Mouse (Mus musculus) hindbrain, embryonic 12.5 days (tissue): ENCODE results near the gene Ntm. TPM values are rescaled to one million over a fixed set of nuclear protein-coding genes. Genes with fewer than 3 reads are reported as not detected.

Experiments
- ATAC-seq: fragments of 200-750 bp; cut with Nextera tagmentation; 2 replicates; pipeline ENCODE4 v1.8.0; 2017; ENCODE audit warnings: moderate TSS enrichment; ENCODE audit not compliant: low FRiP score
- H3K27ac ChIP-seq: fragments of 300-500 bp; sonication (generic); 2 replicates; pipeline ENCODE4 v1.5.1; 2016; ENCODE audit warnings: mild to moderate bottlenecking
- H3K27me3 ChIP-seq: fragments of 300-500 bp; sonication (generic); 2 replicates; pipeline ENCODE4 v1.6.1; 2016; ENCODE audit warnings: mild to moderate bottlenecking
- H3K36me3 ChIP-seq: fragments of 300-500 bp; sonication (generic); 2 replicates; pipeline ENCODE4 v1.6.1; 2016; ENCODE audit warnings: mild to moderate bottlenecking
- H3K4me1 ChIP-seq: fragments of 300-500 bp; sonication (generic); 2 replicates; pipeline ENCODE4 v1.6.1; 2016
- H3K4me2 ChIP-seq: fragments of 300-500 bp; sonication (generic); replicated peaks from 2 replicates; pipeline ENCODE4 v1.6.1; 2016; ENCODE audit warnings: mild to moderate bottlenecking
- H3K4me3 ChIP-seq: fragments of 300-500 bp; sonication (generic); 2 replicates; pipeline ENCODE4 v1.5.1; 2016; ENCODE audit warnings: mild to moderate bottlenecking
- H3K9ac ChIP-seq: fragments of 300-500 bp; sonication (generic); 2 replicates; pipeline ENCODE4 v1.6.1; 2016; ENCODE audit warnings: mild to moderate bottlenecking, moderate library complexity
- H3K9me3 ChIP-seq: fragments of 300-500 bp; sonication (generic); replicated peaks from 2 replicates; pipeline ENCODE4 v1.6.1; 2016; ENCODE audit warnings: mild to moderate bottlenecking
- WGBS: fragments of 180-500 bp; shearing (Covaris S2); methylation state at CpG from one replicate; pipeline ENCODE4 v1.1.7; 2016; 5-methylcytosine and 5-hydroxymethylcytosine counted together
- polyA plus RNA-seq: library from polyadenylated mRNA; unstranded; fragments of >200 nt; fragmentation: Nextera tagmentation; extraction: Ambion mirVana; gene quantifications from 2 replicates; pipeline ENCODE4 v1.2.1, GENCODE M21; 2016

Gene Ntm
- polyA plus RNA-seq, 1 experiment from 2014 or later, result 61.3 TPM

DNA sequence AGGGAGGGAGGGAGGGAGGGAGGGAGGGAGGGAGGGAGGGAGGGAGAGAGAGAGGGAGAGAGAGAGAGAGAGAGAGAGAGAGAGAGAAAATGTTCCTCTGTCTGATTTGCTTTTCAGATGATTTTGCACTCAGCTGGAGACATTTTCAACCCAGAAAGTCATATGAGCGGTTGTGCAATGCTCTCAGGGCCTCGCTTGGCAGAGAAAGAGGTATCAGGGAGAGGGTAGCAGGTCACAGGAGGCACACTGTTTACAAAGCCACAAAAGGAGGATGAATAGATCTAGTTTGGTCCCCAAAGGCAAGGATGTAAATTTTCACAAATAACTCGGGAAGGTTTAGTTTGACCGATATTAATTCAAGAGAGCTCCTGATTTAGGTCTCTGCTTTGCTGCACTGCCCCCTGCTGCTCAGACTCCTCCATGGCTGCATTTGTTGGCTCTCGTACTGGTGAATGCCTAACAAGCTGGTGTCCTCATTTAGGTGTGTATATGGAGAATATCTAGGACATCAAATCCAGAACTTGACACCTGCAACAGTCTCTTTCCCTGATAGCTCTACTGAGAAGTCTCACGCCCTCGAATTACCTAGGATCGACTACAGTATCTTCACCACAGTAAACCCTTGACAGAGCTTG lies 377.1 kb downstream of the Ntm start:
- Histone ChIP-seq H3K9ac (no peak overlapping the region), H3K27ac (no peak overlapping the region), H3K4me2 (no peak overlapping the region), H3K9me3 (no peaks in the 10 kb centered on the region), H3K4me1 (peaks cover 7% of the 10 kb centered on the region; the same call in 1 of the 2 replicates), H3K4me3 (no peak overlapping the region), H3K27me3 (no peaks in the 10 kb centered on the region), H3K36me3 (no peaks in the 10 kb centered on the region)
- WGBS, result 54% methylated on average over 8 of the region's 8 CpGs
- no peak for ATAC-seq

DNA sequence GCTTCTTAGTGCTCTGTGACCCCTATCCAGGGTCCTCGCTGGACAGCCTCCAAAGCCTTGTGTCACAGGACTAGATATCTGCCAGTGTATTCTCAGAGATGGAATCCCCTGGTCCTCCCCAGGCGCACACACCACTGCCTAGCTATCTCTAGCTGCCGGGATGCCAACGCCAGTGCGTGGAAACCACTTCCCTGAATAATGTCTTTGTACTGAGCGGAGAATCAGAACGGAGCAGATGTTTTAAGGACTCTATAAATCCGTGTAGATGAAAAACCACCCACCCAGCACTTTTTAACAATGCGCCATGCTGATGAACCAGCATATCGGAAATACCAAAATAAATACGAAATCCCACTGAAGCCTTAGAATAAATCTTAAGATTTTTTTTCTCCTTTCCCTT lies 384.7 kb downstream of the Ntm start:
- no peak overlapping the region for H3K9ac ChIP-seq
- no peaks in the 10 kb centered on the region for H3K9me3 ChIP-seq
- H3K4me3 ChIP-seq, result no peak overlapping the region
- 77% methylated on average over 11 of the region's 11 CpGs for WGBS
- H3K4me1 ChIP-seq, result peaks cover 6% of the 10 kb centered on the region
- H3K27ac ChIP-seq, result no peak overlapping the region
- H3K27me3 ChIP-seq, result no peaks in the 10 kb centered on the region
- H3K36me3 ChIP-seq, result no peaks in the 10 kb centered on the region
- H3K4me2 ChIP-seq, result no peak overlapping the region
- no peak for ATAC-seq

DNA sequence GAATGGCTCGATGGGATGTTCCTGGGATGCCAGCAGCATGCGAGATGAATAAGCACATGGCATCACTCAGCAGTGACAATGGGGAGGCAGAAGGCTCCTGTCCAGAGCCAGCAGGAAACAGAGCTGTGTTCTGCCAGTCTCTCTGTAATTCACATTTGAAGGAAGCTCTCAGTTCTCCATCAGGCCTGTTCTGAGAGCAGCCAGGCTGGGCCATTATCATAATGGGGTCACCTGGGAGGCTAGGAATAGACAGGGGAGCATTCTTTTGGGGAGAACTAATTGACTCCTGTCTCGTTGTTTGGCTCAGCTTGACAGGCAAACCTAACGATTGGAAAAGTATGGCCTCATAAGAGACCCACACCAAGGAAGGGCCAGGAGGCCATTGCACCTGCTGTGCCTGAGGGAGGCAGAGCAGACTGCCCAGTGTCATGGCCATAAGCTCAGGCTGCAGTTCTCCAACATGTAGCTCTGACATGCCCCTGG lies 386.8 kb downstream of the Ntm start:
- Histone ChIP-seq H3K27me3 (no peaks in the 10 kb centered on the region), H3K9me3 (no peaks in the 10 kb centered on the region), H3K4me2 (no peak overlapping the region), H3K4me1 (peaks cover 6% of the 10 kb centered on the region), H3K27ac (no peak overlapping the region), H3K9ac (no peak overlapping the region), H3K4me3 (no peak overlapping the region), H3K36me3 (no peaks in the 10 kb centered on the region)
- ATAC-seq, result no peak
- 29% methylated on average over 4 of the region's 4 CpGs for WGBS

DNA sequence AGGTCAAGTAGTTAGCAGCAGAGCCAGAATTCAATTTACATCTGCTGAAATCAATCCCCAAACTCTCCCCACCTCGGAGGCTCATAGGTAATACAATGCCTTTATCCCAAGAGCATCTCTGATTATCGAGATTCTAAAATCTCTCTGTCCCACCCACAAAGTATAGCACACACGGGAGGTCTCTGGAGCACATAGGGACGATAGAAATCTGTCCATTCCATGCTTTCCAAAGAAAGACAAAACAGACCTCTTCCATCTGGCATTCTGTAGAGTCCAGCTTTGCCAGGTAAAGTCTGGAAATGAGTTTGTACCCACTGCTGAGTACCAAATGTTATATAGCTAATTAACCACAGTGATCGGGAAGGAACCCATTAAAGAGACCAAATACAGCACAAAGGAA lies 388.4 kb downstream of the Ntm start:
- Histone ChIP-seq H3K27ac (no peak overlapping the region), H3K4me2 (no peak overlapping the region), H3K36me3 (no peaks in the 10 kb centered on the region), H3K4me3 (no peak overlapping the region), H3K4me1 (peaks cover 6% of the 10 kb centered on the region), H3K9ac (no peak overlapping the region), H3K27me3 (no peaks in the 10 kb centered on the region), H3K9me3 (no peaks in the 10 kb centered on the region)
- ATAC-seq, result no peak
- 82% methylated on average over 5 of the region's 5 CpGs for WGBS

DNA sequence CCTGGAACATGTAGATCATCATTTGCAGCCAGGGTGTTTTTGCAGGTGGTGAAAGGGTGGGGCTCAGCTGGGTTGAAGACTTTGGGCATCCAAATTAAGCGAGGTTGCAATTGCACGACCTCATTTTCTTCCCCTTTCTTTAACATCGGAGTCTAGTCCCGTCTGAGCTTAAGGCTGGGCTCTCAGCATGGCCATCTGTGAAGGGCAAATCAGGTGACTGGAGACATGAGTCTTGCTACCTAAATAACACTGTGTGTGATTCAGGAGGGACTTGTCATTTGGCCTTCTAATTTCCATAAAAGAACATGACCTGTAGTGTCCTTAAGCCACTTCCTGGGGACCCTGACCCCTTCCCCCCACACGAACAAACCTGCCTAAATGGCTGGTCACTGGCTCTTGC lies 394.4 kb downstream of the Ntm start:
- Histone ChIP-seq H3K36me3 (no peaks in the 10 kb centered on the region), H3K9ac (no peak overlapping the region), H3K27me3 (no peaks in the 10 kb centered on the region), H3K4me3 (no peak overlapping the region), H3K4me2 (no peak overlapping the region), H3K4me1 (0 out of 2 replicates have a peak, but pooled peaks cover 3% of the 10 kb centered on the region), H3K27ac (no peak overlapping the region), H3K9me3 (no peaks in the 10 kb centered on the region)
- 59% methylated on average over 5 of the region's 5 CpGs for WGBS
- ATAC-seq, result no peak

DNA sequence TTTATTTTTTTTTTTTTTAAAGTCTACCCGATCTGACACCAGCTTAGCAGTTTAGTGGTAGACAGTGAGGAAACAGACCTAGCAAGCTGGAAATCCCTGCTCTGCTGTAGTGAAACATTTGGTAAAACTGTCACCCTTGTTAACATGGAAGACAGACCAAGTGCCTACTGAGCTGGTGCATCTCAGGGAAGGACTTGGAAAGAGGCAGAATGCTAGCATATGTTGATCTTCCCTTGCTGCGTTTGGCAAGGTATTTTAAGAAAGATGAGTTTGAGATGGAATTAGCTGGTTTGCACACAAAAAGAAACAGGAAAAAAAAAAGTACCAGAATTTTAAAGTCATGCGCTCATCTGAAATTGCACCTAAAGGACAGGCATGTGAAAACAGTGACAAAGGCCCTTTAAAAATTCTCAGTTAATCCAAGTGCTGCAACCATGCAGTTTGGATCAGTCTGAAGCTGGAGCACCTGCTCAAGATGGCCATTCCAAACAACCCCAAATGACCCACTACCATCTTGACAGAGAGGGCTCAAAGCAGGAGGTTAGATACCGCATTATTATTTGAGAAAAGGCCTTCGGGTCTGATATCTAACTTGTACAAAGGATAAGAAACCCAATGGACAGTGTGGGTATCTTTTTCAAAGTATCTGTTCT lies 400.4 kb downstream of the Ntm start:
- H3K9ac ChIP-seq, result no peak overlapping the region
- ATAC-seq, result no peak
- no peaks in the 10 kb centered on the region for H3K36me3 ChIP-seq
- H3K27me3 ChIP-seq, result no peaks in the 10 kb centered on the region
- no peak overlapping the region for H3K4me3 ChIP-seq
- 0 out of 2 replicates have a peak, but pooled peaks cover 3% of the 10 kb centered on the region for H3K4me1 ChIP-seq
- H3K4me2 ChIP-seq, result no peak overlapping the region
- WGBS, result 88% methylated on average over 5 of the region's 5 CpGs
- no peak overlapping the region for H3K27ac ChIP-seq
- H3K9me3 ChIP-seq, result no peaks in the 10 kb centered on the region

DNA sequence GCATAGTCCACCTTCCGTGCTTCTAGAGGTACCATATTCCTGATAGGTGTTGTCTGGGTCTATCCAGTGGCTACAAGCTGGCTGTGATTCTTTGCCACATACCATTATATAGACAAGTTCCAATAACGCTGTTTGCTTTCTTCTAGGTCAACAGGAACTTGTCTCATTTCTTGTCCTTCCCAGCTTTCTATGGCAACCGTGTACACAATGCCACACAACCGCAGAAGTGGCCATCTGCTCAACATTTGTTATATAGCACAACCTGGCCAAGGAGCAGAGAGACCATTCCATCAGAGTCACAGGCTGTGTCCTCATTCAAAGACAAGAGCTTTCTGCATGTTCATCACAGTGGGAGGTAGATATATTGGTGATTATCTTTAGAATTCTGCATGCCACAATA lies 404.0 kb downstream of the Ntm start:
- WGBS, result 84% methylated on average over 4 of the region's 4 CpGs
- H3K27ac ChIP-seq, result no peak overlapping the region

DNA sequence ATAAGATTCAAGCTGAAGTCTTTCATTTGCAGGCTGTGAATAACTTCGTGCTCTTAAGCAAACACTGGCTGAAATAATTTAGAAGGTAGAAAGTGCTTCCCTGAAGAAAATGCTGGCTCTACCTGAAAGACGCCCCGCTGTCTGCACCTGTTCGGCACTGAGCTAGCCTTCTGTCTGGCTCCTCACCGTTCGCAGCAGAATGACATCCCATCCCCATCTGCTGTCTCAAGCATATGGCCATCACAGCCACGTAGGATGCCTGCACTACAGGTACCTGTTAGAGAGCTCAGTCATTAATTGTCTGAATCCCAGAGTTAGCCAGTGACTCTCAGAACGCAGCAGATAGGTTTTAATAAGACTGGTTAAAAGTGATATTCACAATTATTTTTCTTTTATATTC lies 412.4 kb downstream of the Ntm start:
- no peaks in the 10 kb centered on the region for H3K4me1 ChIP-seq
- no peaks in the 10 kb centered on the region for H3K27me3 ChIP-seq
- no peak for ATAC-seq
- H3K27ac ChIP-seq, result no peak overlapping the region
- H3K4me3 ChIP-seq, result no peak overlapping the region
- no peak overlapping the region for H3K4me2 ChIP-seq
- H3K9me3 ChIP-seq, result no peaks in the 10 kb centered on the region
- no peaks in the 10 kb centered on the region for H3K36me3 ChIP-seq
- WGBS, result 86% methylated on average over 8 of the region's 8 CpGs
- no peak overlapping the region for H3K9ac ChIP-seq

More for the DNA sequence above, 404.0 kb downstream of the Ntm start:
- Histone ChIP-seq H3K4me2 (no peak overlapping the region), H3K9me3 (no peaks in the 10 kb centered on the region), H3K9ac (no peak overlapping the region), H3K36me3 (no peaks in the 10 kb centered on the region), H3K4me3 (no peak overlapping the region), H3K4me1 (0 out of 2 replicates have a peak, but pooled peaks cover 1% of the 10 kb centered on the region), H3K27me3 (no peaks in the 10 kb centered on the region)
- no peak for ATAC-seq

DNA sequence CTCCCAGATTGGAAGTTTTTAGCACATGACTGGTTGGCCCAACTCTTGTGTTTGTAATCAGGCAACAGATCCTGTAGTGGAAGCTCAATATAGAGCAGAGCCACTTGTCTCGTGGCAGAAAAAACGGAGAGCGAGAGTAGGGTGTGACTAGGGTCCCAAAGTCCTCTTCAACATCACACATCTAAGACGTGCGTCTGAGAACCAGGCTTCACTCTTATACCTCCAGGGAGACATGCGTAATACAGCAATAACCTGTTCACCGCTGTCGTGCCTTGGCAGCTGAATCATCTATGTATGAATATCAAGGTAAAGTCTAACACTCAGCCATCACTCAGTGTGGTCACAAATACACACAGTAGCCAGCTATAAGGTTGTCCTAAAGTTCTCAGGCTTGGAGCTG lies 412.8 kb downstream of the Ntm start:
- no peak overlapping the region for H3K9ac ChIP-seq
- 93% methylated on average over 8 of the region's 8 CpGs for WGBS

DNA sequence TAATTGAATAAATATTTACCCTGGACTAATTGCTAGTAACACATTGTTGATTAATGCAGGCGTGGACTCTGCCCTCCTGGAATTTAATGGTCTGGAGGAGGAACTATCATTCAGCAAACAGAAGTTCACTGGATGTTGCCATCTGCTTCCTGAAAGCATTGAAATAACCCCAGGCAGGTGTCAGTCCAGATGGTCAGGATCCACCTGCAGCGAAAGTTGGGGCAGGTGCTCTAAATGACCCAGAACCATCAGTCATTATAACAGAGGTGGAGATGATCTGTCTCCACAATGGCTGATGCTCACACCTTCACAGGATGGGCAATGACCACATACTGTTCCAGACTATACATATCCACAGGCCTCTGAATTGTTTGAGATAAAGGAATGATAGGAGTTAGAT lies 426.5 kb downstream of the Ntm start:
- peaks cover 12% of the 10 kb centered on the region for H3K4me1 ChIP-seq

More for the DNA sequence above, 412.8 kb downstream of the Ntm start:
- Histone ChIP-seq H3K4me3 (no peak overlapping the region), H3K27ac (no peak overlapping the region), H3K4me2 (no peak overlapping the region), H3K27me3 (no peaks in the 10 kb centered on the region), H3K36me3 (no peaks in the 10 kb centered on the region), H3K4me1 (no peaks in the 10 kb centered on the region), H3K9me3 (no peaks in the 10 kb centered on the region)
- no peak for ATAC-seq

DNA sequence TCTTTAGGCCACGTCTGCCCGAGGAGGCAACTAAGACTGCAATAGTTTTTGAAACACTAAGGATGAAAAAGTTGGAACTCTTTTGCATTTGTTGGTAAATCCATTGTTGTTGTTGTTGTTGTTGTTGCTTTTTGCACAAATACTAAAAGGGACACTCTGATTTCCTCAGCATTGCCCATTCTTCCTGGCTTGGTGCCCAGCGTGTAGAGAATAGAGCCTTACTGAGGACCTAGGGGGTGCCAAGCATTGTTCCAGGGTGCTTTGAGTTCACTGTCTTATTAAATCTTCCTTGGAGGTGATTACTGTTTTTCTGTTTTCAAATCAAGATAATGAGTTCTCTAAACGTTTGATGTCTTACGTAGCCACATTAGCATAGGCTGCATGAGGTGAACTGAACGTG lies 428.2 kb downstream of the Ntm start:
- WGBS, result 80% methylated on average over 6 of the region's 6 CpGs

More for the DNA sequence above, 426.5 kb downstream of the Ntm start:
- no peak overlapping the region for H3K4me3 ChIP-seq
- ATAC-seq, result no peak
- no peak overlapping the region for H3K27ac ChIP-seq
- H3K4me2 ChIP-seq, result no peak overlapping the region
- 93% methylated on average over 2 of the region's 2 CpGs for WGBS
- H3K9me3 ChIP-seq, result no peaks in the 10 kb centered on the region
- no peaks in the 10 kb centered on the region for H3K36me3 ChIP-seq
- H3K9ac ChIP-seq, result no peak overlapping the region
- 0 out of 2 replicates have a peak, but pooled peaks cover 2% of the 10 kb centered on the region for H3K27me3 ChIP-seq

DNA sequence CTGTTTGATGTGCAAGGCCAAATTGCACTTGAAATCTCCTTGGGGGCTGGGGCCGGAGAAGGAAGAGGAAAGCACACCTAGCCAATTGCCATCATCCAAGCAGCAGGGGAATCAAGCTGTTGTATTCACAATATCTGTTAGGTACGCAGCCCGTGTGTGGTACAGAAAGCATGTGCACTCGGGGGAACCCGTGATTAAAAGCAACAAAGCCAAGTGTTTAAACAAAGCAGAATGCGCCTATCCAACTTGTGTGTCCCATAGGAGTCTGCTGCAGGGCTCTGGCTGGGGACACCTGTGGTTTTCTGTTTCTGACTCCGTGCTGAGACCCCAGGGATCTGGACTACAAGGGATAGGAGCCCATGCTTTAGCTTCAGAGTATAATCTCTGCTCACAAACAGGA lies 428.6 kb downstream of the Ntm start:
- 0 out of 2 replicates have a peak, but pooled peaks cover 2% of the 10 kb centered on the region for H3K27me3 ChIP-seq
- H3K9me3 ChIP-seq, result no peaks in the 10 kb centered on the region
- no peak overlapping the region for H3K4me2 ChIP-seq
- no peak overlapping the region for H3K4me3 ChIP-seq
- H3K36me3 ChIP-seq, result no peaks in the 10 kb centered on the region
- WGBS, result 53% methylated on average over 7 of the region's 7 CpGs
- peaks cover 12% of the 10 kb centered on the region for H3K4me1 ChIP-seq
- H3K27ac ChIP-seq, result no peak overlapping the region
- no peak overlapping the region for H3K9ac ChIP-seq
- no peak for ATAC-seq

More for the DNA sequence above, 428.2 kb downstream of the Ntm start:
- ATAC-seq, result no peak
- Histone ChIP-seq H3K9me3 (no peaks in the 10 kb centered on the region), H3K27me3 (0 out of 2 replicates have a peak, but pooled peaks cover 2% of the 10 kb centered on the region), H3K36me3 (no peaks in the 10 kb centered on the region), H3K9ac (no peak overlapping the region), H3K27ac (no peak overlapping the region), H3K4me2 (no peak overlapping the region), H3K4me1 (peaks cover 12% of the 10 kb centered on the region), H3K4me3 (no peak overlapping the region)

DNA sequence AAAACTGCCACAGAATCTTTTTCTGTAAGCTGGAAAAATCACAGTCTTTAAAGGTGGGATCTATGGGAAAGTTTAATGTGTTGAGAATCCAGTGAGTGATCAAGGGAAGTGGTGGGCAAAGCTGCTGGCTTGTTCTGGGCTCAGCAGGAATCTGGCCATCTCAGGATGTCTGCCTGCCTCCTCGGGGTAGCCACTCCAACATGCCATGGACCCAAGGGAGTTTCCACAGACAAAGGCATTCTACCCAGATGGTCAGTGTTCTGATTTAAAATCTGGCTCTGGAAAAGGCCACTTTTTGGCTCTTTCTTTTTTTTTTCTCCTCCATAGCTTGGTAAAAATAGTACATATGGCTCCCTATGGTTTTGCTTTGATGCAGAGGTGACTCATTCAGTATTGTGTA lies 429.4 kb downstream of the Ntm start:
- H3K27me3 ChIP-seq, result 0 out of 2 replicates have a peak, but pooled peaks cover 2% of the 10 kb centered on the region
- H3K36me3 ChIP-seq, result no peaks in the 10 kb centered on the region
- H3K27ac ChIP-seq, result no peak overlapping the region
- H3K9ac ChIP-seq, result no peak overlapping the region
- no peaks in the 10 kb centered on the region for H3K9me3 ChIP-seq
- no peak overlapping the region for H3K4me3 ChIP-seq
- no peak overlapping the region for H3K4me2 ChIP-seq
- peaks cover 12% of the 10 kb centered on the region for H3K4me1 ChIP-seq
- 35% methylated on average over 1 of the region's 1 CpGs for WGBS
- ATAC-seq, result no peak
